Mouse (Mus musculus) liver, postnatal 0 days (tissue): ENCODE measurements around the gene Mnx1.

Experiments
- CTCF ChIP-seq: sonication (generic); IDR thresholded peaks from 2 replicates; pipeline ENCODE4 v1.5.1; 2016; ENCODE audit warnings: antibody characterized with exemption, low read depth
- EP300 ChIP-seq: IDR thresholded peaks from 2 replicates; pipeline ENCODE4 v1.6.1; 2016; ENCODE audit warnings: antibody characterized with exemption, low read depth, mild to moderate bottlenecking

GRCm38 (mm10) chr5:29477474-29478207 is 629 bp downstream of the Mnx1 start:
- TF ChIP-seq CTCF, result no peak
- no peak for TF ChIP-seq EP300
